Mouse (Mus musculus) left cerebral cortex, adult 8-10 months (tissue): ENCODE results near the gene H2-Q1. TPM values are rescaled to one million over a fixed set of nuclear protein-coding genes. Genes with fewer than 3 reads are reported as not detected.
"Not testable (repeated sequence)": the region's sequence is repeated elsewhere in the genome, so short reads cannot be mapped to it uniquely, and the experiment has no call there.

ENCODE experiments used
- DNase-seq, 2 experiments: peaks; one replicate each; pipeline ENCODE4 v3.0.0; 2022; ENCODE audit warnings: low spot score in 2 of 2
- total RNA-seq, 4 experiments: library from RNA; stranded (reverse); gene quantifications; 2 replicates each; pipeline ENCODE4 v1.2.4; 2022

The H2-Q1 gene
- total RNA-seq, result 1 to 10 TPM in 3 of 4 experiments, under 1 TPM in 1; 0.67 to 2.3 (median 1.4) TPM

DNA sequence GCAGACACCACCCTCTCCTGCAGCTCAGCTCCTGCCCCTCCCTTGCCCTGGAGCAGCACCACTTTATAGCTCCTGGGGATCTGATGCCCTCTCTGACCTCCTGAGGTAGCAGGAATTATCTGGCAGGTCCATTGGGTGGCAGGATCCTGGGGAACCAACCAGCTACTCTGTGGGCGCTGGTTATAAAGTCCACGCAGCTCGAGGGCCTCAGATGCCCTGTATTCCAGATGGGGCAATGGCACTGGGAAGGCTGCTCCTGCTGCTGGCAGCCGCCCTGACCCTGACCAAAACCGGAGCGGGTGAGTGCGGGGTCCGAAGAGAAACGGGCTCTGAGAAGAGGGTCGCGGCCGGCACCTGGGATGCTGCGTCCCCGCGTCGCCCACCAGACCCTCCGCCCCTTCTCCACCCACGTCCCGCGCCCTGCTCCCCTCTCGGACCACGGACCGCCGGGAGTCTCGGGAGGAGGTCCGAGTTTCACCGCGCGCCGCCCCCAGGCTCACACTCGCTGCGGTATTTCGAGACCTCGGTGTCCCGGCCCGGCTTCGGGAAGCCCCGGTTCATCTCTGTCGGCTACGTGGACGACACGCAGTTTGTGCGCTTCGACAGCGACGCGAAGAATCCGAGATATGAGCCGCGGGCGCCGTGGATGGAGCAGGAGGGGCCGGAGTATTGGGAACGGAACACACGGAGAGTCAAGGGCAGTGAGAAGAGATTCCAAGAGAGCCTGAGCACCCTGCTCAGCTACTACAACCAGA is at the start of gene H2-Q1:
TSS of gene H2-Q1 (plus strand) at position 79 of the 755 bp plus-strand sequence.
- no peak for DNase-seq

DNA sequence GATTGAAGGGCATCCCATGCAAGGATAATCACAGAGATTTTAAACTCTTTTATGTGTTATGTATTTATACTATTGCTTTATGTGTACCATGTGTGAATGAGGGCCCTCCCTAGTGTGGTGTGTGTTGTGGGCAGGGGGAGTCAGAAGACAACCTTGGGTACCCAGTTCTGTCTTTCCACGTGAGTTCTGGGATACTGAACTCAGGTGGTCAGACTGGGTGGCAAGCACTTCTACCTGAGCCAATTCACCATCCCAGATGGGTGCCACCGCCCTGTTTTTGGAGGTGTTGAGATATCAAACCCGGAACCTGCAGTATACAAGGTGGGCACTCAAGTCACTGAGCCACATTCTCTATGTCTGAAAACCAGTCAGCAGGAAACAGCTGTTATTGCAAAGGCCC is 48.0 kb upstream of the H2-Q1 start:
- DNase-seq, result no peak

DNA sequence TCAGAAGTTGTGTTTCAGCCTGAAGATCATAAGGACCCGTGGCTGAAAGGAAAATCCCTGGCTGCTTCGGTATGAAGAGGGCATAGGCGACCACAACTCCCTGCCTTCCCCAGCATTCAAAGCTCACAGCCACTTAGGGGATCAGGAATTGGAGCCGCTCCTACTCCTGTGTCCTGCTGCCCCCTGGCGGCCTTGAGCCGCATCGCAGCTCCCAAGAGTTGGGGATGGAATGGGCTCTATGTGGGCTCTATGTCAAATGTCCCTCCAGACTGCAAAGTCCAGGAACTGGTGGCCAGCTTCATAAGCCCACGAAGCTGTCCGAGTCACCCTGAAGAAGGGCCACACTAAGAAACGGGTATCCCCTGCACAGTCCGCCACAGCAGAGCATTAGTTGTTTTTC is 45.4 kb upstream of the H2-Q1 start:
- peak; percentile 56 to 85 for DNase-seq

DNA sequence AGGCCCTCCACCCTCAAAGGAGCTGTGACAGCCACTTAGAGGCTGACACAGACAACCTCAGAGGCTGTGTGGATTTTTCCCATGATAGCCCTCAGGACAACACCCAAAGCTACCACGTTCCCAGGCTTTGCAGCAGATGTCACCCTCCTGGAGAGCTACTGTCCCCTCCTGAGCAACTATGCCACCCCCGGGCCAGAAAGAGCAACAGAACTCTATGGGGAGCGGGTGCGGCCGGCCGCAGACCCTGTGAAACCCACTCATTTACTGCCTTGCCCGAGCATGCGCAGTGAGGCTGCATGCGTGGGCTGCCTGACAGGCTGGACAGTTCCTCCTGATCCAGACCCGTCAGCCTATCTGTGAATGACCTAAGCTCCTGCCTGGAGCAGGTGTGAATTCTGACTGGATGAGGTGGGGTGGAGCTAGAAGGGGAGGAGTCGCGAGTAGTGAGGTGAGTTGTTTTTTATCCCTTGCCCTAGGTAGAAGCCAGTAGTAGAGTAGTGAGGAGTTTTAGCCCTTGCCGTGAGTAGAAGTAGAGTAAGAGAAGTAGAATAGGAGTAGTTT is 43.8 kb upstream of the H2-Q1 start:
- DNase-seq, result no peak

DNA sequence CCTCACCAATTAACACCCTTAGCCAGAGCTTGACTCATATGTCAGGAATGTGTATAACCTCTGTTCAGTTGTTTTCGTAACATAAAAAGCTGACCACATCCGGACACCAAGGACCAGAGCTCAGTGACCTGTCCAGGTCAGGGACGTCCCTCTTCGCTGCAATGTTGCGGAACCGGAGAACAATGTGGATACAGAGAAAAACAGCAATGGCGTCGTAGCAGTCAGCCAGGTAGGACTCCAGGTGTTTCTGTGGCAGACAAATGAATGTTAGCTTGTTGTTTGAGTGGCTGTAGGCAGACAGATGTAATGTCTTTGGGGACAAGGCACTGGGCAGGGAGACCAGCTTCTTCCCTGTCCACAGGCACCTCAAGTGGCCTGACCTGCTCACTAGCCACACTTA is 42.2 kb upstream of the H2-Q1 start:
- DNase-seq, result no peak

DNA sequence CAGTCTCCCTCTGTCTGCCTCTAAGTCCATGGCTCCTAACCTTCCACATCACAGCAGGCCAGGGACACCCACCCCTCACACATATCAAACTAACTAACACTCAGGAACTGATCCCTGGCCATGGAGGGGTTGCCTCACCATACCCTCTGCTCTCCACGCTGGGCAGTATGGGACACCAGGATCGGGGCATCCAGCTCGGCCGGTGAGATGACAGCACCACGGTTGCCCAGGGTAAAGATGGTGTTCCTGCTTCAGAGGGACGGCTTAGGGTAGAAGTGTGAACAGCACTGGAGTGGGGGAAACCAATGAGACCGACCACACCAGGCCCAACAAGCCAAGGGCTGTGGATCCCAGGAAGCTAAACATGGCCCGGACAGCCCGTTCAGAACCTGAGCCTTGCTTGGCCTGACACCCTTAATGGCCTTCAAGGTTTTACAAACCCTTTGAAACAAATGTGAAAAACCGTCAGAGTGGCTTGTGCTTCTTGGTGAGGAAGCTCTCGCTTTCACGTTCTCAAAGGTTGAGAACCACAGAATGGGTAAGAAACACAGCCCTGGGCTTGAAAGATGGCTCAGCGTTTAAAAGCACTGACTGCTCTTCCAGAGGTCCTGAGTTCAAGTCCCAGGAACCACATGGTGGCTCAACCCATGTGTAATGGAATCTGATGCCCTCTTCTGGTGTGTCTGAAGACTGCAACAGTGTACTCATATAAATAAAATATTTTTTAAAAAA is 41.1 kb upstream of the H2-Q1 start:
- DNase-seq, result no peak

DNA sequence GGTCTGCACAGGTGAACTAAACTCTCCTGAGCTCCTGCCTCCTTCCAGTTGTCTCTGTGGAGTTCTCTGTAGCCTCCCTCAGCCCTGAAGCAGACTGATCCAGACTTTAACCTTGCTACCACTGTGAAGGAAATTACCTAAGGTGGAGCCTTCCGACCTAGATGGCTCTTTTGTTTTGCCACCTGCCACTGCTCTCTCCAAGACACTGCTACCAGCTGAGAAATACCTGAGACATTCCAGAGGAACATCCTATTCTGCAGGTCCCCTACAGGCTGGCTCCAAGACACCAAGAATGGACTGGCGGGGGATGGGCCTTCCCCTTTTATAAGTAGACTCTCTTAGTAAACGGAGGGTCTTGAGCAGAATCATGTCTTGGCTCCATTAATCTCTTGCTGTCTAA is 39.9 kb upstream of the H2-Q1 start:
- DNase-seq, result no peak

DNA sequence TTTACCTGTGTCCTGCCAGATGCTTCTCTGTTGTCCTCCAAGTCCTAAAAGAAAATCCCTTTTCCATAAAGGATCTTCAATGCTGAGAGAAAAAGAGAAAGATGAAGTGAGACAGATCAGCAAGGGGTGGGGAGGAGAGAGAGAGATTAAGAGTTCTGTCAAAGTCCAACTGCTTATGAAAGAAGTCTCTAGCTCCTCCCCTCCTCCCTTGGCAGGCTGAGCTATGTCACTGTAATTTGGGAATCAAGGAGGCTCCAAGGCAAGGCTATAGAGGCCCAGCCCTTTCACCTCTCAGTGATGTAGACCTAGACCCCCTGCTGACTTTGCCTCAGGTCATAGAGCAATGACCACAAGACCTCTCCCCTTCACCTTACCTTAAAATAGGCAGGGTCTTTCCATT is 34.8 kb upstream of the H2-Q1 start:
- DNase-seq, result no peak

DNA sequence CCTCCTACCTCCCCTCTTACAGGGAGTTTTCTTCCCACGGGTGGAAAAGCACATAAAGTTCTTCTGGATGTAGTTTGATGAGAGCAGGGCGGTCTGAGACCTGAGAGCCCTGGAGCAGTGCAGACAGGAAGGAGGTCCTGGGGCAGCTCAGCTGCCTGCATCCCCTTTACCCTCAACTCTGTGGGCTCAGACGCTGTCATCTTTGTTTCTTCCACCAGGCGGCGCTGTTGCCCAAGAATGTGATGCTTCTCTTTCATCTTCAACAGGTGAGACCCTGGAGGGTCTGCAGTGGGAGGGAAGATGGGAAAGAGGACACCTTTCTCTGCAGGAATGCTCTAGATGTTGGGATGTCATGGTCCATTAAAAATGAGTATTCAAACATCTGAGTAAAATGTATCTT is 24.4 kb upstream of the H2-Q1 start:
- DNase-seq, result peak in 1 of 2 experiments; percentile 59

DNA sequence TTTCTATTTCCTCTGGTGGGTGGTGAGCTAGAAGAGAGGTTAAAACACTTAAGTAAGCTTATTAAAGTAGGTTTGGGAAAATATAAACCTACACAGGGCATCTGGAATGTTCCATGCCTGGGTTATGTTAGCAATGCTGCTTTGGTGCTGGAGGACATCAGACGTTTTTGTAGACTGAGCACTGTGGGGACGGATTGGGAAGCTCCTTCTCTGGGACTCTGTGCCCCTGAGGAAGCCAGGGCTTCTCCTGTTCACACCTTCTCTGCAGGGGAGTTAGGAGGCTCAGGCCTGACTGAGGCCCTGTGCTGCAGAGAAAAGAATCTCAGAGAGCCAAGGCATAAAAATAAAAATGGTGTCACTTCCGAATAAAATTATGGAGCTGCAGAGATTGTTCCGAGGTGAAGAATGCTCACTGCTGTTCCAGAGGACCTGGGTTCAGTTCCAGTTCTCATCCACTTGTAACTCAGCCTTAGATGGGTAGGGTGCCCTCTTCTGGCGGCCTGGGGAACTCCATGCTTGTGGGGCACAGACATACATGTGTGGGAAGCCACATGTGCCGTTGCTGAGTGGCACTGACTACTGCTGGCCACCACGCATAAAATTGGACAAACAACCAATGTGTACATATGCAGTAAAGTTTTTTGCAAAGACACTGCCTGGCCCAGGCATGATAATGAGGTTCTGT is 19.8 kb upstream of the H2-Q1 start:
- not testable (repeated sequence) for DNase-seq

DNA sequence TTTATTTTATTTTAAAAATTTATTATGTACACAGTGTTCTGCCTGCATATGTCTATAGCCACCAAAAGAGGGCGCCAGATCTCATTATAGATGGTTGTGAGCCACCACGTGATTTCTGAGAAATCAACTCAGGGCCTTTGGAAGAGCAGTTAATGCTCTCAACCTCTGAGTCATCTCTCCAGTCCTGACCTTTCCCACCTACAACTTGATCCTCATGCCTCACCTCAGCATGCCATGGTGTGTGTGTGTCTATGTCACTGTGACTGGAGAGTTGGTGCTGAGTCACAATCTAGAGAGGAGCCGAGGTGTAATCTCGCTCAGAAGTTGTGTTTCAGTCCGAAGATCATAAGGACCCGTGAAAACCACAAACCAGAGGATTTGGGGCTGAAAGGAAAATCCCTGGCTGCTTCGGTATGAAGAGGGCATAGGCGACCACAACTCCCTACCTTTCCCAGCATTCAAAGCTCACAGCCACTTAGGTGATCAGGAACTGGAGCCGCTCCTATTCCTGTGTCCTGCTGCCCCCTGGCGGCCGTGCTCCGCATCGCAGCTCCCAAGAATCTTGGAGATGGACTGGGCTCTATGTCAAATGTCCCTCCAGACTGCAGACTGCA is 18.5 kb upstream of the H2-Q1 start:
- DNase-seq, result peak; percentile 31 to 96

DNA sequence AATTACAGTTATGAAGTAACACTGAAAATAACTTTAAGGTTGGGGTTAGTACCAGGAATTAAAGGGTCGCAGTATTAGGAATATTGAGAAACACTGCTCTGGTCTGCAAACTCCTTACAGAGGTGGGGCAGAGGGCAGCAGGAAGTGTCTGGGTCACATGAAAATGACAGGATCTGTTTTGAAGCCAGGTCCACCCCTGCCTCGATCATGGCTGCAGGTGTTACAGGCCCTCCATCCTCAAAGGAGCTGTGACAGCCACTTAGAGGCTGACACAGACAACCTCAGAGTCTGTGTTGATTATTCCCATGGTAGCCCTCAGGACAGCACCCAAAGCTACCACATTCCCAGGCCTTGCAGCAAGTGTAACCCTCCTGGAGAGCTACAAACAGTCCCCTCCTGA is 16.9 kb upstream of the H2-Q1 start:
- DNase-seq, result no peak

DNA sequence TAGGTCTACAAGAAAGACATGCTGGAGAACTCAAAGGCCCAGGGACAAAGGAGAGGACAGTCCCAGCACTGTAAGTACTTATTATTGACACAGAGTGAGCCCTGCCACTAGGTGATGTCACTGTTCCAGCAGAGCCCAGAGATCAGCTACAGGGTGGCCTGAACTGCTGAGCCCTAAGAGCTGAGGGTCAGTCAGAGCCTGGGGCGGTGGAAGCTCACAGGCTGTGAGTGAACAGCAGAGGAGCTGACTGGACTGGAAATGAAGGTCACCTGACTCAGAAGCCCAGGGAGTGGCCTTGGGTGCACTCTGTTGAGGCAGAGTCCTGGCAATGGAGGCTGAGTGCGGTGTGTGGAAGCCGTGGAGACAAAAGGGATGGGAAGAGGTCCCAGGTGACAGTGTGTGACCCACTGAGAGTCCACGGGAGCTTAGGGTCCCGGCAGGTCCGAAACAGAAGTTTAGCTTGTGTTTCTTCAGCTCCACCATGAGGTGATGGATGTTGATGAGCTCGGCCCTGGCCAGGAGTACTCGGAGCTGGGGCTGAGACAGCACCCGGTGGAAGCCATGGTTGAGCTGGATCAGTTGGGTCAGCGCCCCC is 16.4 kb upstream of the H2-Q1 start:
- no peak for DNase-seq

DNA sequence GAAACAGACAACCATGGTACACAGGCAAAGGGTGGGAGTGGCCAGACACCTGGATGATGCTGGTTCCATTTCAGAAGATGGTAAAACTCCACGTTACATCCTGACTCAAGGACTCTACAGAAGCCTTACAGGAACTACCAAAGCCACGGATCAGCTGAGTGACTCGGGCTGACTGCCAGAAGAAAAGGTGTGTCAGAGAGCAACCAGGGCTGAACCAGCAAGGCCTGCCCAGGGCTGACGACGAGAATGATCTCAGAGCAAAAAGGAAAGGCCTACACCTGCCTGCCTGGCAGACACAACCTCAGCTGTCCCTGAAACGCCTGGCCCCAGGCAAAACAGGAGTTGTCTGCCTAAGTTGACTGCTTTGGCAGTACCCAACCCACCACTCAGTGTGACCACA is 15.7 kb upstream of the H2-Q1 start:
- DNase-seq, result no peak

DNA sequence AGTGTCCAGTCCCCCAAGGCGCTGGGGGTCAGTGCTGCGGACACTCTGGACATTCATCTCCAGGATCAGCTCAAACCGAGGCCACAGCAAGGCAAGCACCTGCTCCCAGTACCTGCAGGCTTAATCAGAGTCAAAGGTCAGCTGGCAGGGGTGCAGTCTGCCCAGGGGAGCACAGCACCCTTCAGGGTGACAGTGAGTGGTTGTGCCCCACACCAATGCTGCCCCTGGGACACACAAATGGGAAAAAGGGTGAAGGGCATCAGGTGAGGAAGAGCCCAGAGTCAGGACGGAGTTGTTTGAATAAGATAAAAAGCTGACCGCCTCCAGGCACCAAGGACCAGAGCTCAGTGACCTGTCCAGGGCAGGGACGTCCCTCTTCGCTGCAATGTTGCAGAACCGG is 15.3 kb upstream of the H2-Q1 start:
- not testable (repeated sequence) for DNase-seq

DNA sequence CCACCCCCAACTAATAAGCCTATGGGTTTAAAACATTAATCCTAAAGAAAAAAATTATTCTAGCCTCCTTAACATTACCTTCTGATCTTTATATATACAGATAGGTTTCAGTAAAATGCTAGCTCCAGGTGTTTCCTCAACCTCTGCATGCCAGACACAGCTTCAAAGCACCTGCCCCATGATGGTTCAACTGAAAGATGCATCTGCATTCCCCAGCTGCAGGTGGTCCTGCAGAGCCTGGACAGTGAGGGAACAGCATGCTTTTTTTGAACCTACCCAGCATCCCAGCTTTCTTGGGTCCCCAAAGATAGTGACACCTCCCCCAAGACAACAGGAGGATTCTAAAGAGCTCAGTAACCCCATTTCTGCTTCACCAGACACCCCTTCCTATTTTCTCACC is 1.5 kb upstream of the H2-Q1 start:
- DNase-seq, result no peak

DNA sequence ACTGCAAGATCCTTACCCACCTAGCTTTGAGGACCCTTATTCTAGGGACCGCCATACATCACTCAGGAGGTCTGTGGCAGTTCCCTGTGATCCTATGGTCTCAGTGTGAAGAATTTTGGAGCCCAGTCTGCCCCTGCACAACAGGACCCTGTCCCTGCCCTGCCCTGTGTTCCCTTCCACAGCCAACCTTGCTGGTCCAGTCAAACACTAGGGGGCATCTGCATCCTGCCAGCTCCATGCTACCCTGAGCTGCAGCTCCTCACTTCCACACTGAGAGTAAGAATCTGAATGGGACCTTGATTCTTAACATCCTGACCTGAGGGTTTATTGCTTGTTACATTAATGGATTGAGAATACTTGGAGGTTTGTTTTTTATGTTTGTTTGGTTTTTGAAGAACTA is 4.9 kb downstream of the H2-Q1 start:
- not testable (repeated sequence) for DNase-seq

DNA sequence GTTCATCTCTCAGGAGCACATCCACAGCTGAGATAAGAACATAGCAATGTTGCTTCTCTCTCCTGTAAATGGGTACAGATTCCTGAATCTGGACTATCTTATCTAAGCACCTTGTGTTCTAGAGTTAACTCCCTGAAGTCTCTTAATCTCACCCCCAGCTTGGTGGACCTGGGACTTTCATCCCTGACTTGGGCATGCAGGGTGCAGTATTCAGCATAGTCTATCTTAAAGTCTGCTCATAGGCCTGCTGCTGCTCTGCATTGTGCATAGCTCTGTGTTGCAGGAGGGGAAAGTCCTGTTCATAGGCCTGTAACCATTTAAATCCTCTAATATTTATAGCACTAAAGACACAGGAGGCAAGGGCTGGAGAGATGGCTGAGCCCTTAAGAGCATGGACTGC is 5.8 kb downstream of the H2-Q1 start:
- not testable (repeated sequence) for DNase-seq

DNA sequence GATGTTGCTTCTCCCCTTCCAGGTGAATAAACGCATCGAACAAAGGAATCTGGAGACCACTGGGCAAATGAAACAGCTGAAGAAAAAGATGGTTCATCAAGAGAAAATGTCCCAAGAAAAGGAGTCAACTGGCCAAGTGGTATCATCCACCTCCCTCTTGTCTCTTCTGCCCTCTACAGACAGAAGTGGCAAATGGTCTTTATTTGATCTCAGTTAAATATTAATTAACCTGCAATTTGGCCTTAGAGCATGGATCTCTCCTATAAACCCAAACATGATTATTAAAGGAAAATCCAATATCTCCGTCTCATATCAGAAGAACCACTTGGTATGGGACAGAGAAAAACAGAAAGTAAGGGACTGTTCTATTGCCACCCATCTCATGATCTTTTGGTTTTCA is 9.5 kb downstream of the H2-Q1 start:
- not testable (repeated sequence) for DNase-seq

DNA sequence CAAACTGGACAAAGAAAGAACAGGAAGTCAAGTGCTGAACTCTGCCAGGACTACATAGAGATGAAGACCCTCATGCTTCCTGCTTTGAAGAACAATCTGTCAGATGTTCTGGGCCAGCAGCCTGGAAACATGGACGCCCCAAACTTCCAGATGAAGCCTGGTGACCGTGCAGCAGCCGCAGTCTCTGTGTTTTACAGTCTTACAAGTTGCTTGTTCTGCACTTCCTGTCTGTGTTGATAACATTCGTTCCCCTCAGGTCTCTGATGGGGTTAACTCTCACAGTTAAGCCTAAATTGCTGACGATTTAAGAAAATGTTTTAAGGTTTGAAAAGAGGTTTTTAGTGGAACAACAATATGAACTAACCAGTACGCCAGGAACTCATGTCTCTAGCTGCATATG is 11.3 kb downstream of the H2-Q1 start:
- not testable (repeated sequence) for DNase-seq

DNA sequence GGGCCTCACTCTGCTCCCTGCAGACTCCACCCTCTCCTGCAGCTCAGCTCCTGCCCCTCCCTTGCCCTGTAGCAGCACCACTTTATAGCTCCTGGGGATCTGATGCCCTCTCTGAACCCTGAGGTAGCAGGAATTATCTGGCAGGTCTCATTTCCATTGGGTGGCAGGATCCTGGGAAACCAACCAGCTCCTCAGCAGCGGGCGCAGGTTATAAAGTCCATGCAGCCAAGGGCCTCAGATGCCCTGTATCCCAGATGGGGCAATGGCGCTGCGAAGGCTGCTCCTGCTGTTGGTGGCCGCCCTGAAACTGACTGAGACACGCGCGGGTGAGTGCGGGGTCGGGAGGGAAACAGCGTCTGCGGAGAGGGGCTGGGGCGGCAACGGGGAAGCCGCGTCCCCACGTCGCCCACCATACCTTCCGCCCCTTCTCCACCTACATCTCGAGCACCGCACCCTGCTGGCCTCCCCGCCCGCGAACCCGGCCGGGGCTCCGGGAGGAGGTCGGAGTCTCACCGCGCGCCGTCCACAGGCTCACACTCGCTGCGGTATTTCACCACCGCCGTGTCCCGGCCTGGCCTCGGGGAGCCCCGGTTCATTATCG is 22.0 kb downstream of the H2-Q1 start, which contains the start of gene H2-Q2:
TSS of gene H2-Q2 (plus strand) at position 172 of the 601 bp plus-strand sequence.
- no peak for DNase-seq
